30 mouse cellular contexts compared by ENCODE assay signal in genomic region chr16:91753611-91754010, GRCm38 (mm10).
"Had no signal": no experiment of that assay in that cellular context is flagged by ENCODE, and none has a peak within 500 bp of the region (broad histone marks: within the 10 kb centered on the region; RNA-seq: fewer than 3 reads in every experiment).

No protein-coding gene starts in this region.

- H3K27ac ChIP-seq: heart, embryonic 10.5 days; heart, embryonic 13.5 days; heart, embryonic 15.5 days; hindbrain, embryonic 10.5 days; hindbrain, embryonic 12.5 days; hindbrain, embryonic 13.5 days; hindbrain, embryonic 14.5 days; hindbrain, embryonic 15.5 days; hindbrain, postnatal 0 days; intestine, embryonic 15.5 days; kidney, embryonic 15.5 days; kidney, postnatal 0 days; layer of hippocampus, adult 2 months had no signal

- DNase-seq: heart, postnatal 10 days; heart, postnatal 14 days; heart, postnatal 36 days; heart, postnatal 4 days; kidney, adult 11 months; kidney, adult 18-20 months; kidney, adult 2 months; kidney, adult 8-10 months; kidney, adult 9 months; kidney, postnatal 10 days; kidney, postnatal 14 days; kidney, postnatal 25 days; kidney, postnatal 36 days; kidney, postnatal 4 days; layer of hippocampus, adult 9-11 months; layer of hippocampus, postnatal 36 days had no signal

- H3K4me1 ChIP-seq: hindbrain, embryonic 10.5 days; hindbrain, embryonic 12.5 days; intestine, embryonic 15.5 days had no signal

- H3K4me3 ChIP-seq: heart, embryonic 10.5 days; heart, embryonic 12.5 days; heart, embryonic 13.5 days; heart, embryonic 15.5 days; hindbrain, embryonic 10.5 days; hindbrain, embryonic 12.5 days; hindbrain, embryonic 13.5 days; hindbrain, embryonic 15.5 days; intestine, embryonic 15.5 days; kidney, embryonic 15.5 days; layer of hippocampus, adult 2 months had no signal
